Mouse (Mus musculus) testis, postnatal 10 days (tissue): ENCODE results near the gene Pde4dip.

Source experiments
- DNase-seq: peaks from one replicate; pipeline ENCODE4 v3.0.0; 2021; ENCODE audit warnings: low spot score

Gene Pde4dip

GRCm38 (mm10) chr3:97751566-97751965 is 136.9 kb downstream of the Pde4dip start:
- DNase-seq, result no peak

- no peak for DNase-seq
These were observed 139.7 kb downstream of the Pde4dip start for GRCm38 (mm10) chr3:97748789-97749188.

- no peak for DNase-seq
These were observed 145.7 kb downstream of the Pde4dip start for GRCm38 (mm10) chr3:97742841-97743240.

GRCm38 (mm10) chr3:97735575-97735974 is 152.9 kb downstream of the Pde4dip start:
- no peak for DNase-seq

GRCm38 (mm10) chr3:97734259-97734658 is 154.2 kb downstream of the Pde4dip start:
- no peak for DNase-seq

GRCm38 (mm10) chr3:97732622-97733021 is 155.9 kb downstream of the Pde4dip start:
- DNase-seq, result no peak

GRCm38 (mm10) chr3:97730624-97731023 is 157.9 kb downstream of the Pde4dip start:
- no peak for DNase-seq

GRCm38 (mm10) chr3:97730131-97730530 is 158.4 kb downstream of the Pde4dip start:
- peak; percentile 65 for DNase-seq

GRCm38 (mm10) chr3:97727801-97728200 is 160.7 kb downstream of the Pde4dip start:
- DNase-seq, result no peak

GRCm38 (mm10) chr3:97719116-97719515 is 169.4 kb downstream of the Pde4dip start:
- DNase-seq, result no peak

GRCm38 (mm10) chr3:97715922-97716321 is 172.6 kb downstream of the Pde4dip start:
- no peak for DNase-seq

- DNase-seq, result no peak
These were observed 177.6 kb downstream of the Pde4dip start for GRCm38 (mm10) chr3:97710881-97711280.

GRCm38 (mm10) chr3:97710134-97710533 is 178.4 kb downstream of the Pde4dip start:
- no peak for DNase-seq

GRCm38 (mm10) chr3:97706561-97706960 is 181.9 kb downstream of the Pde4dip start:
- DNase-seq, result no peak

GRCm38 (mm10) chr3:97705508-97705907 is 183.0 kb downstream of the Pde4dip start:
- no peak for DNase-seq

GRCm38 (mm10) chr3:97702448-97703080 is 185.9 kb downstream of the Pde4dip start:
- DNase-seq, result no peak

GRCm38 (mm10) chr3:97701198-97701597 is 187.3 kb downstream of the Pde4dip start:
- DNase-seq, result no peak

GRCm38 (mm10) chr3:97699061-97699460 is 189.4 kb downstream of the Pde4dip start:
- no peak for DNase-seq

GRCm38 (mm10) chr3:97697291-97697690 is 191.2 kb downstream of the Pde4dip start:
- no peak for DNase-seq

- DNase-seq, result no peak
These were observed 191.6 kb downstream of the Pde4dip start for GRCm38 (mm10) chr3:97696866-97697265.

GRCm38 (mm10) chr3:97693806-97694205 is 194.7 kb downstream of the Pde4dip start:
- no peak for DNase-seq

GRCm38 (mm10) chr3:97691443-97692017 is 197.0 kb downstream of the Pde4dip start:
- DNase-seq, result no peak

- DNase-seq, result no peak
These were observed 197.9 kb downstream of the Pde4dip start for GRCm38 (mm10) chr3:97690590-97690989.

- DNase-seq, result no peak
These were observed 199.2 kb downstream of the Pde4dip start for GRCm38 (mm10) chr3:97689289-97689688.
